Mouse (Mus musculus) intestine, embryonic 15.5 days (tissue): ENCODE results near the gene Bcat1. TPM values are rescaled to one million over a fixed set of nuclear protein-coding genes. Genes with fewer than 3 reads are reported as not detected.

ENCODE experiments used
- ATAC-seq: fragments of 200-750 bp; cut with Nextera tagmentation; 2 replicates; pipeline ENCODE4 v1.8.0; 2017; ENCODE audit warnings: moderate TSS enrichment, moderate library complexity
- H3K27ac ChIP-seq: fragments of 300-500 bp; sonication (generic); 2 replicates; pipeline ENCODE4 v1.5.1; 2015; ENCODE audit warnings: mild to moderate bottlenecking, inconsistent platforms
- H3K27me3 ChIP-seq: fragments of 300-500 bp; sonication (generic); replicated peaks from 2 replicates; pipeline ENCODE4 v1.6.1; 2015; ENCODE audit warnings: inconsistent platforms
- H3K36me3 ChIP-seq: fragments of 300-500 bp; sonication (generic); 2 replicates; pipeline ENCODE4 v1.6.1; 2015; ENCODE audit warnings: inconsistent platforms
- H3K4me1 ChIP-seq: fragments of 300-500 bp; sonication (generic); replicated peaks from 2 replicates; pipeline ENCODE4 v1.6.1; 2015; ENCODE audit warnings: inconsistent platforms
- H3K4me2 ChIP-seq: fragments of 300-500 bp; sonication (generic); replicated peaks from 2 replicates; pipeline ENCODE4 v1.6.1; 2015; ENCODE audit warnings: mild to moderate bottlenecking, inconsistent platforms
- H3K4me3 ChIP-seq: fragments of 300-500 bp; sonication (generic); replicated peaks from 2 replicates; pipeline ENCODE4 v1.5.1; 2015; ENCODE audit warnings: inconsistent platforms
- H3K9ac ChIP-seq: fragments of 300-500 bp; sonication (generic); 2 replicates; pipeline ENCODE4 v1.6.1; 2015; ENCODE audit warnings: inconsistent platforms
- H3K9me3 ChIP-seq: fragments of 300-500 bp; sonication (generic); 2 replicates; pipeline ENCODE4 v1.6.1; 2016; ENCODE audit warnings: inconsistent platforms
- WGBS: fragments of 180-500 bp; shearing (Covaris S2); methylation state at CpG from one replicate; pipeline ENCODE4 v1.1.7; 2015; 5-methylcytosine and 5-hydroxymethylcytosine counted together
- polyA plus RNA-seq: library from polyadenylated mRNA; unstranded; fragments of >200 nt; fragmentation: Nextera tagmentation; extraction: Ambion mirVana; gene quantifications from 2 replicates; pipeline ENCODE4 v1.2.1, GENCODE M21; 2015

Gene Bcat1
- polyA plus RNA-seq, result 6.1 and 6.6 TPM in 2 replicates

- WGBS, result under 1% methylated on average over 39 of the region's 39 CpGs
- Histone ChIP-seq H3K9ac (peak within 1 kb of the TSS; percentile 40), H3K36me3 (no peaks in the 10 kb centered on the region), H3K4me3 (peak within 1 kb of the TSS; percentile 44), H3K4me1 (peaks cover 11% of the 10 kb centered on the region; the same call in 1 of the 2 replicates), H3K27ac (no peak within 1 kb of the TSS), H3K4me2 (peak within 1 kb of the TSS; percentile 91), H3K27me3 (peaks cover 17% of the 10 kb centered on the region), H3K9me3 (no peaks in the 10 kb centered on the region)
- ATAC-seq, result peak; percentile 69
Measured at GRCm38 (mm10) chr6:145075548-145076224, at the start of gene Bcat1. Gene Bcat1 (minus strand): TSS chr6:145076184.

GRCm38 (mm10) chr6:145125591-145126113 lies 49.7 kb upstream of the Bcat1 start:
- Histone ChIP-seq H3K4me2 (no peak overlapping the region), H3K27ac (no peak overlapping the region), H3K4me3 (no peak overlapping the region), H3K36me3 (no peaks in the 10 kb centered on the region), H3K4me1 (no peaks in the 10 kb centered on the region), H3K9me3 (no peaks in the 10 kb centered on the region), H3K27me3 (no peaks in the 10 kb centered on the region), H3K9ac (no peak overlapping the region)
- ATAC-seq, result no peak
- whole genome bisulfite sequencing, result 53% methylated on average over 7 of the region's 7 CpGs

GRCm38 (mm10) chr6:145124621-145125020 lies 48.6 kb upstream of the Bcat1 start:
- Histone ChIP-seq H3K4me2 (no peak overlapping the region), H3K27ac (no peak overlapping the region), H3K9ac (no peak overlapping the region), H3K36me3 (no peaks in the 10 kb centered on the region), H3K4me1 (no peaks in the 10 kb centered on the region), H3K27me3 (no peaks in the 10 kb centered on the region), H3K4me3 (no peak overlapping the region), H3K9me3 (no peaks in the 10 kb centered on the region)
- ATAC-seq, result no peak
- WGBS, result 71% methylated on average over 1 of the region's 1 CpGs

GRCm38 (mm10) chr6:145123136-145124060 lies 47.4 kb upstream of the Bcat1 start:
- no peaks in the 10 kb centered on the region for H3K9me3 ChIP-seq
- no peak overlapping the region for H3K4me3 ChIP-seq
- H3K9ac ChIP-seq, result no peak overlapping the region
- no peak for ATAC-seq
- H3K27ac ChIP-seq, result no peak overlapping the region
- no peaks in the 10 kb centered on the region for H3K27me3 ChIP-seq
- no peak overlapping the region for H3K4me2 ChIP-seq
- no peaks in the 10 kb centered on the region for H3K36me3 ChIP-seq
- whole genome bisulfite sequencing, result 79% methylated on average over 11 of the region's 11 CpGs
- no peaks in the 10 kb centered on the region for H3K4me1 ChIP-seq

- no peak for ATAC-seq
- no peaks in the 10 kb centered on the region for H3K36me3 ChIP-seq
- no peak overlapping the region for H3K9ac ChIP-seq
- no peak overlapping the region for H3K4me3 ChIP-seq
- no peaks in the 10 kb centered on the region for H3K4me1 ChIP-seq
- H3K9me3 ChIP-seq, result no peaks in the 10 kb centered on the region
- H3K4me2 ChIP-seq, result no peak overlapping the region
- no peak overlapping the region for H3K27ac ChIP-seq
- WGBS, result 59% methylated on average over 8 of the region's 8 CpGs
- H3K27me3 ChIP-seq, result no peaks in the 10 kb centered on the region
Measured at GRCm38 (mm10) chr6:145122423-145123059, 46.6 kb upstream of the Bcat1 start.

- Histone ChIP-seq H3K9me3 (no peaks in the 10 kb centered on the region), H3K27ac (no peak overlapping the region), H3K36me3 (no peaks in the 10 kb centered on the region), H3K4me2 (0 out of 2 replicates have a peak overlapping the region, but pooled peaks have one; percentile 4), H3K27me3 (no peaks in the 10 kb centered on the region), H3K4me1 (no peaks in the 10 kb centered on the region), H3K9ac (no peak overlapping the region), H3K4me3 (no peak overlapping the region)
- ATAC-seq, result no peak
- 59% methylated on average over 21 of the region's 21 CpGs for WGBS
Measured at GRCm38 (mm10) chr6:145121590-145122420, 45.8 kb upstream of the Bcat1 start.

- Histone ChIP-seq H3K4me2 (0 out of 2 replicates have a peak overlapping the region, but pooled peaks have one; percentile 3), H3K4me1 (peaks cover 7% of the 10 kb centered on the region), H3K9me3 (no peaks in the 10 kb centered on the region), H3K27me3 (no peaks in the 10 kb centered on the region), H3K4me3 (no peak overlapping the region), H3K36me3 (no peaks in the 10 kb centered on the region), H3K27ac (no peak overlapping the region), H3K9ac (no peak overlapping the region)
- peak; percentile 34; the same call in 1 of the 2 replicates for ATAC-seq
- WGBS, result 51% methylated on average over 18 of the region's 18 CpGs
Measured at GRCm38 (mm10) chr6:145120787-145121589, 45.0 kb upstream of the Bcat1 start.

GRCm38 (mm10) chr6:145120086-145120485 lies 44.1 kb upstream of the Bcat1 start:
- peaks cover 7% of the 10 kb centered on the region for H3K4me1 ChIP-seq
- no peak overlapping the region for H3K4me2 ChIP-seq
- H3K4me3 ChIP-seq, result no peak overlapping the region
- H3K9ac ChIP-seq, result no peak overlapping the region
- H3K9me3 ChIP-seq, result no peaks in the 10 kb centered on the region
- no peaks in the 10 kb centered on the region for H3K36me3 ChIP-seq
- H3K27ac ChIP-seq, result no peak overlapping the region
- H3K27me3 ChIP-seq, result no peaks in the 10 kb centered on the region
- WGBS, result 68% methylated on average over 2 of the region's 2 CpGs
- no peak for ATAC-seq

- H3K36me3 ChIP-seq, result no peaks in the 10 kb centered on the region
- peak overlapping the region; percentile 24; the same call in 1 of the 2 replicates for H3K4me2 ChIP-seq
- H3K27me3 ChIP-seq, result no peaks in the 10 kb centered on the region
- no peak overlapping the region for H3K4me3 ChIP-seq
- WGBS, result 18% methylated on average over 4 of the region's 4 CpGs
- ATAC-seq, result peak; percentile 92
- no peak overlapping the region for H3K9ac ChIP-seq
- H3K4me1 ChIP-seq, result peaks cover 7% of the 10 kb centered on the region
- H3K27ac ChIP-seq, result 0 out of 2 replicates have a peak overlapping the region, but pooled peaks have one; percentile 17
- H3K9me3 ChIP-seq, result no peaks in the 10 kb centered on the region
Measured at GRCm38 (mm10) chr6:145116098-145116672, 40.2 kb upstream of the Bcat1 start.

- no peaks in the 10 kb centered on the region for H3K9me3 ChIP-seq
- peak; percentile 23; the same call in 1 of the 2 replicates for ATAC-seq
- WGBS, result 78% methylated on average over 6 of the region's 6 CpGs
- no peak within 1 kb of the TSS for H3K4me3 ChIP-seq
- H3K36me3 ChIP-seq, result no peaks in the 10 kb centered on the region
- no peak within 1 kb of the TSS for H3K9ac ChIP-seq
- peaks cover 7% of the 10 kb centered on the region for H3K4me1 ChIP-seq
- H3K27ac ChIP-seq, result 0 out of 2 replicates have a peak within 1 kb of the TSS, but pooled peaks have one; percentile 17
- no peaks in the 10 kb centered on the region for H3K27me3 ChIP-seq
- H3K4me2 ChIP-seq, result peak within 1 kb of the TSS; percentile 24; the same call in 1 of the 2 replicates
Measured at GRCm38 (mm10) chr6:145115476-145116097, 39.6 kb upstream of the Bcat1 start, which contains the start of gene Lrmp. Gene Lrmp (plus strand): TSS chr6:145115653.
